Mouse (Mus musculus): ENCODE results near the gene Ddx41.

The Ddx41 gene

DNA sequence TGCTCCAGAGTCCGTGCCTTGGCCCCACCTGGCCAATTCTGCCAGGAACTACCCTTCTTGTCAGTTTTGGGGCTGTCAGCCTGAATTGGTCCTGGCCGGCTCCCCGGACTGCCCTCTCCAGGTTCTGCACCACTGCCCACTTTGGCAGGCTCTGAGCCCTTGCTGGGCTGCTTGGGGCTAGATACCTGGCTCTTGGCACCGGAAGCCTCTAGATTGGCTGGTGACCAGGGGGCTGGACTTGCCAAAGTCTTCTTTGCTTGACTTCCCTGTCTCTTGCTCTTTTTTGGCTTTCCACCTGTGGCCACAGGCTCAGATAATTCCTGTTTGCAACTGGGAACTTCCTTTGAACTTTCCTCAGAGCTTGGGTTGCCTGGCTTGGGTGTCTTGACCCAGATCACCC lies 6.4 kb upstream of the Ddx41 start:
- no peak for DNase-seq (ENCODE audit: low spot score in 2 of 2)

DNA sequence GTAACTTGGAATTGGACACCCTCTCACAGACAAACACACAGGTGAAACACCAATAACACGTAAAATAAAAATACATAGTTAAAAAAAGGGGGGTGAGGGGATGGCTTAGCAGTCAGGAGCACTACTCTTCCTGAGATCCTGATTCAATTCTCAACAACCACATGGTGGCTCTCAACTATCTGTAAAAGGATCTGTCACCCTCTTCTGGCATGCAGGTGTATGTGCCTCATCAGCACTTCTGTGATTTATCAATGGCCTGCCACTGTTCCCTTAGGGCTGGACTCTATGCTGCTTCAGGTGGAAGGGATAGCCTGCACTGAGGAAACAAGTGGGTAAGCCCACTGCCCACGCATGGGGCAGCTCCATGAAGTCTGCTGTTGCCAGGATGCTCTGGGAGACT lies 4.5 kb upstream of the Ddx41 start:
- no peak for DNase-seq (ENCODE audit: low spot score in 2 of 2)

DNA sequence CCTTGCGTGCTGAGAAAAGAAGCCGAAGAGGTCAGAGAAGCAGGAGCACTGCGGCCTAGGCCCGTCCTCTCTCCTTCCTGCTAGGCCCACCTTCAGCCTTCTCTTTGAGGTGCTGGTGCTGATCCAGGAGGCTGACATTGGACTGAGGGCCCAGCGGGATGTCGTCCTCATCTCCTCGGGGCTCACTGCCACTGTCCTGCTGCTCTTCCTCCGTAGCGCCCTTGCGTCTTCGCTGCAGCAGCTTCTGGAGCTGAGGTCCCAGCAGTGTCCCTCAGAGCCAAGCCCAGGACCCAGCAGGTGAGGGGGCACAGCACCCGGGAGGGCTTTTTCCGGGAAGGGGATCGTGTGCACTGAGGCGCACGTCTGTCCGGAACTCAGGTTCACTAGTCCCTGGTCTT lies 663 bp downstream of the Ddx41 start:
- no peak for DNase-seq (ENCODE audit: low spot score in 2 of 2)

DNA sequence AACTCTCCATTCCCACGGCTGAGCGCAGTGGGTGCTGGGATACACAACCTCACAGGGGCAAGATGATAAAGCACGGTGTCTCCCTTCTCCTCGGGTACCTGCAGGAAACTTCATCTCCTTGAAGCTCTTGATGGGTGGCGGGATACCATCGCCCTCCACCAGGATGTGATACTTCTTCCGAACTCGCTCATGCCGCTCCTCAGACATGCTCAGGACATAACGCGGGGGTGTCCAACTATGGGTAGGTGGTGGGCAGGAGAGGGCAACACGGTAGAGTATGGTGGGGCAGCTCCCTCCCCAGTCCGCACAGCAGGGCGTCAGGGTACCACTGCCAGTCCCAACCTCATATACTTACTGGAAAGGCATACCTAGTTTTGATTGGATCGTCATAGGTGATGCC lies 1.3 kb downstream of the Ddx41 start:
- no peak for DNase-seq (ENCODE audit: low spot score in 2 of 2)

DNA sequence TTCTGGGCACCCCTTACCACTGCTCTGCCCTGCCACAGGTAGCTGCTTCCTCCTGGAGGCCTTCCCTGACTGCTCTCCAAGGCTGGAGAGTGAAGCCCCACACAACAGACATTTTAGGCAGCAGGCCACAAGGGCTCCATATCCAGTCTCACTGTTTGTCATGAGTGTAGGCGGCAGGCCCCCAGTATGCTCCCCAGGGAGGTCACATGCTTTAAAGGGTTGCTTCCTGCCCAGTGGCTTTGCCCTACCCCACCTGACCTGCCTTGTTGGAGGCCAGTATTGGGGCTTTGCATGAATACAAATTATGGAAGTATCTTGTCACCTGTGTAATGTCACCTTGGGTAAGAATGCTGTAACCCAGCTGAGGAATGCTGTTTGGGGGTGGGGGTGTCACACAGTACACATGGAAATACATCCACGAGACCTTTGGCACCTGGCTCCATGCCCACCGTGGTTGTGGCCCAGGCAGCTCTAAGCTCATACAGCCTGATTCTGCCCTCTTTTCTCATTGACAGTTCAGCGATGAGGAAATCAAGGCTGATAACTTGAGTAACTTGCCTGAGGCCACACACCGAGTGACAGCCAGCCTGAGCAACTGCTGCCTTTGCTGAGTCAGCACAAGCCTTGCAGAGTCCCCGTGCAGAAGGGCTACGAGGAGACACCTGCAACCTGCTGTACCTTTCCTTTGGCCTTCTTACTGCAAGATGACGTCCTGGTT lies 7.1 kb downstream of the Ddx41 start, which contains the start of gene Dok3:
Gene Dok3 (minus strand): TSS at position 99 of the 718 bp plus-strand sequence.
- no peak for DNase-seq (ENCODE audit: low spot score in 2 of 2)

DNA sequence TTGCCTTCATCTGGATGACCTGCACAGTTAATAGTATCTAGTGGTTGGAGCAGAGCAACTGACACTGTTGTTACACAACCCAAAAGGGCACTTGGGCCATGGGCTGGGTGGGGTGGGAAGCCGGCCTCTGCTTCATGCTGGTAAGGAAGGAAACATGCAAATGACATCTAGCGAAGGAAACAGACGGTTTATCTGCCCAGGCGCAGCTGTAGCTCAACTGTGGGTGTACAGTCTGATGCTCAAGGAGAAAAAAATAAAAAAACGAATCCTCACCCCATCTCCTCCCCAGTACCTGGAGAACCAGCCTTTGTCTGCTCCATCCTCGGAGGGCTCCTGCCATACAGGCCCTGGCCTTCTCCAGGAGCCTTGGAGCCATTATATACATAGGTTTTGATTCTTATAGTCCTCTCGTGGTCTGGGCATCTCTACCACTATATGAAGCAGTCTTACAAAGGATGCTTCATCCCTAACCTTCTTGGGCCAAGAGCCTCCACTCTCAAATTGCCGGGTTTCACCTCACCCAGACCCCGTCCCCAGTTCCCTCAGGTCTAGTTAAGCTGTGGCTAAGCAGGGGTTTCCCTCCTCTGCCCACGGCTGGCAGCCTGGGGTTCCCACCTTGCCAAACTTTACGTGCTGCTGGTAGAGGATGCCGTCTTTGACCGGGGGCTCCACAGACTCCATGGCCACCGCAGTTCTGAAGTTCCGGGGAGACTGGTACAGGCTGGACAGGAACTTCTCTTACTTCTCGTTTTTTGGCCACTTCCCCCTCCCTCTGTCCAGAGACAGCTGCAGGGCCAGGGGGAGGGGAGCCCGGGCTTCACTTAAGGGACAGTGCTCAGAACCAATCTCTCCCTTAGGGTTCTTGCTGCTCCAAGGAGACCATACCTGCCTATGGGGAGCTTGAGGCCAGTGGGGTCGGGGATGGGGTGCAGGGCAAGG lies 8.4 kb downstream of the Ddx41 start:
- DNase-seq (ENCODE audit: low spot score in 2 of 2): no peak

DNA sequence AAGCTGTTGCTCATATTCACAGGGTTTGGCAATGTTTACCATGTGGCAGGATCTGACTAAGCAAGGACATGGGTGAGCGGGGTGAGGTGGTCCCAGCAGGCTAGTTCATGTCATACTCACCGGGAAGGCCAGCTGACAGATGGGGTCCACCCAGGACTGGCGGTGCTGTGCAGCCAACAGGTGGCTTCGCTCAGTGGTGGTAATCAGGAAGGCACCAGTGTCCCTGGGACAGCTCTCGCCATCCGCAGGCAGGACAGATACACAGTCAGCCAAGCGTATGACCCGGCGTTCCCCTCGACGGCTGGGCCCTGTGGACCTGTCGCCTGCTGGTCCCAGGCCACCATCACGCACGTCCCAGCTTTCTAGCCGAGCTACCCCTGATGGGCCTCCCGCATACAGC lies 9.2 kb downstream of the Ddx41 start:
- DNase-seq (ENCODE audit: low spot score in 2 of 2): no peak

DNA sequence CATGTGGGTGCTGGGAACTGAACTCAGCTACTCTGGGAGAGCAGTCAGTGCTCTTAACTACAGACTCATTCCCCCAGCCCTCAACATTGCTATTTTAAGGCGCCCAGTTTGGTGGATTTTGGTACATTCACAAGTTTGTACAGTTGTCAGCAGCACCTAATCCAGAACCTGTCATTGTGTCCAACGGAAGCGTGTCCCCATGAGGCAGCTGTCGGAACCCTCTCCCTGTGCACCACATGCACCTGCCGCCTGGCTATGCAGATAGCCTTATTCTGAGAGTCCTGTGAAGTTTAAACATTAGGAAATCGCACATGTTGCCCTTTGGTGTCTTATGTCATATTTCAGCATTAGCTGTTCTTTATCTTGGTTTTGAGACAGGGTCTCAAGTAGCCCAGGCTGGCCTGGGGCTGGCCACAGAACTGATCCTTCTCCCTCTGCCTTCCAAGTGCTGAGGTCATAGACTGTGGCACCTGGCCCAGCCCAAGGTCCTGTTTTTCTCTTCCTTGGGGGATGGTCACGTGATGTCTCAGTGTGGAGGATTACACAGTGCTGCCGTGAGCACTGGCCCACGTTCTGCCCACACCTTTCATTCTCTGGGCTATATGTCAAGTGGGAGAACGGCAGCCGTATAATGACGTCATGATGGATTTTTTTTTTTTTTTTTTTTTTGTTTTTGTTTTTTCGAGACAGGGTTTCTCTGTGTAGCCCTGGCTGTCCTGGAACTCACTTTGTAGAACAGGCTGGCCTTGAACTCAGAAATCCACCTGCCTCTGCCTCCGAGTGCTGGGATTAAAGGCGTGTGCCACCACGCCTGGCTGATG lies 10.5 kb downstream of the Ddx41 start:
- DNase-seq (ENCODE audit: low spot score in 2 of 2): no peak

DNA sequence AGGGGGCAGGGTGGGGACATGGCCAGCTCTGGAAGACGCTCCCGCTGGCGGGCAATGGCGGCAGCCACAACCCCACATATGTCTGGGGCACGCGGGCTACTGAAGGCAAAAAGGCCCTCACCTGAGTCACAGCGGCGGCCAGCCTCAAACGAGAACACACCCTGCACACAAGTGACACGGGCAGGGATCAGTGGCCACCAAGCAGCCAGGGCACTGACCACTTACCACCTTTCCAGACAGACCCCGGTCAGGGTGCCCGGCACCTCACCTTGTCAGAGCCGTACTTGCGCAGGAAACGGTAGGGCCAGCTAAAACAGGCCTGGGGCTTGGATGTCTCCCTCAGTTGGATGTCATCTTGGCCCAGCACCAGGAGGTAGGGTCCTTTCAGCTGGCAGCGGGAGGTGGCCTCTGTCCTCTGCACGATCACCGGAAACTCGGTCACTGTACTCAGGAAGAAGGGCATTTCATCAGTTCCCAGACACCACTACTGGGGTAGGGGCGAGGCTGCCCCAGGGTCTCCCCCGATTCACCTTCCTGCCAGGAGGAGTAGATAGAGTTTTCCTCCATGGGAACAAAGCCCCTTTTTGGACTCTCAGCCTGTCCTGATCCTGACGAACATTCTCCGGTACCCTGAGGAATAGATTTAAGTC lies 12.4 kb downstream of the Ddx41 start:
- no peak for DNase-seq (ENCODE audit: low spot score in 2 of 2)

DNA sequence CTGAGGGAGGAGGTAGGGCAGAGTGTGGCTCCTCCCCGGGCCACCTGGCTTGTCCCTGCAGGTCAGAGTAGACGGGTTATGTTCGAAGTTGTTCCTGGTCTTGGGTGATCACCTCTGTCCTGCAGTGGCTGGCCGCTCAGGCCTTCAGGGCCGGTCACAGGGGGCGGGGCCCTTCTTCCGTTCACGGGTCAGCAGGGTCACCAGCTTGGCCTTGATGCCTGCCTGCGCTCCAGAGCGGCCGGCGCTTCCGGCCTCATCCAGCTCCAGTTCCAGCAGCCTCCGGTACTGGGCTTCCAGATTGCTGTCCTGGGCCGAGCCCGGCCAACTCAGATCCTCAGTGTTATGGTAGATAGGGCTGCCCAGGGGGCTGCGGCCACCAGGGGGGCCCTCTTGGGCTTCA lies 13.2 kb downstream of the Ddx41 start:
- no peak for DNase-seq (ENCODE audit: low spot score in 2 of 2)

DNA sequence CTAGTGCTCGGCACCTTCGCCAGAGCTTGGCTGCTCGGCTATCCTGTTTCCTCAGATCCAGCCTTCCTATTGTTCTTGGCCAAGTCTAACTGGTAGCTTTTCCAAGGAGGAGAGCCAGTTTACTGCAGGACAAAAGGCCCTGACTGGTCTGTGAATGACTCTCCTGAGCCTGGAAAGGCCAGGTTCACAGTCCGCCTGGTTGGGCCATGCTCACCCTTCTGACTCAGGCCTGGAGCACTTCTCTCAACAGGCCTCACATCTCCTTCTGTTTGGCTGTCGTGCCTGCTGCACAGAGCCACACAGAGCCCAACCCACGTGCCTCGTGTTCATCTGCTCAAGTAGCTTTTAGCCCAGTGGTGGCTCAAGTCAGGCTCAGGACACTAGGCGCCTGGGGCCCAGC lies 13.7 kb downstream of the Ddx41 start:
- DNase-seq (ENCODE audit: low spot score in 2 of 2): no peak

DNA sequence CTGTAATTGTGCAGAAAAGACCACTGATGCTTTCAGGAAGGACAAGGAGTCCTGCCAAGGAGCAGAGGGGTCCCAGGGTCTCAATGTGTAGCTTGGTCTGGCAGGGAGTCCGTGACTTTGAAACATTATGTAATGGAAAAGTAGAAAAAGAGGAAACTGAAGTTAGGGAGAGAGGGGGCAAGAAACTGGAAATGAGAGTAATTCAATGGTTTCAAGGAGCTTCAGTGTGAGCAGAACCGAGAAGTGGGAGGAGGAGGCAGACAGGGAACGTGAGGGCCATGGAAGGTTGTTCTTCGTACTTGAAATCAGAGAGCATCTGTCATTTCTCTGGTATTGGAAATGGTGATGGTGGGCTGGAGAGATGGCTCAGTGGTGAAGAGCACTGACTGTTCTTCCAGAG lies 16.9 kb downstream of the Ddx41 start:
- no peak for DNase-seq (ENCODE audit: low spot score in 2 of 2)

DNA sequence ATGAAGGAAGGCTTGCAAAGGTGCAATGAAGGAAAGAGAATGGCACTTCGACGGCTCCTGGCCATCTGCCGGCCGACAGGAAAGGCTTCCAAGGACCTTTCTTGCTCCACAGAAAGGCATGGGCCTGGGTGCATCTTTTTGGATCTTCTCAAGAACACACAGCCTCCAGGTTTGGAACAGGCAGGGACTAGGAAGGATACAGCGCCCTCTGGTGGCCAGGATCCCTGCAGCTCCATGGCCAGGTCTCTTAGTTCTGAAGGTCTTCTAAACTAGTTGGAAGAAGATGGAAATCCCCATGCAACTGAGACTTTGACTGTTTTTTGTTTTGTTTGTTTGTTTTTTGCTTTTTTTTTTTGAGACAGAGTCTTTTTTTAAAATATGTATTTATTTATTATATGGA lies 19.5 kb downstream of the Ddx41 start:
- peak; percentile 69 to 89 for DNase-seq (ENCODE audit: low spot score in 2 of 2)

DNA sequence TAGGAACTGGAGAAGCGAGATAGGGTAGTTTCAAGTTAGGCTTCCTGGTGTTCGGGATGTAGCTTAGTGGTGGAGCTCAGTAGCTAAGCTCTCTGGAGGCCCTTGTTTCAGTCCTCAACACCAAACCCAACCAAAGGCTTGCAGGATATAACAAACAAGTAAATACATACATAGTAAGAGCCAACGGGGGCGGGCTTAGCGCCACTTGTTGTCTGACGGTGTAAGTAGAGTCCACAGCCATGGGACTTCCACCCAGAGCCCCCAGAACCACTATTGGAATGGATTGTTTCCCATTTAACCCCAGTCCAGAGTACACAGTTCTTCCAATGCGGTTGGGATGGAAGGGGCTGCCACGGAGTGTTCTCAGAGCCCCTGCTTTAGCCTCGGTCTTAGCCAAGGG lies 22.6 kb downstream of the Ddx41 start:
- DNase-seq (ENCODE audit: low spot score in 2 of 2): no peak

DNA sequence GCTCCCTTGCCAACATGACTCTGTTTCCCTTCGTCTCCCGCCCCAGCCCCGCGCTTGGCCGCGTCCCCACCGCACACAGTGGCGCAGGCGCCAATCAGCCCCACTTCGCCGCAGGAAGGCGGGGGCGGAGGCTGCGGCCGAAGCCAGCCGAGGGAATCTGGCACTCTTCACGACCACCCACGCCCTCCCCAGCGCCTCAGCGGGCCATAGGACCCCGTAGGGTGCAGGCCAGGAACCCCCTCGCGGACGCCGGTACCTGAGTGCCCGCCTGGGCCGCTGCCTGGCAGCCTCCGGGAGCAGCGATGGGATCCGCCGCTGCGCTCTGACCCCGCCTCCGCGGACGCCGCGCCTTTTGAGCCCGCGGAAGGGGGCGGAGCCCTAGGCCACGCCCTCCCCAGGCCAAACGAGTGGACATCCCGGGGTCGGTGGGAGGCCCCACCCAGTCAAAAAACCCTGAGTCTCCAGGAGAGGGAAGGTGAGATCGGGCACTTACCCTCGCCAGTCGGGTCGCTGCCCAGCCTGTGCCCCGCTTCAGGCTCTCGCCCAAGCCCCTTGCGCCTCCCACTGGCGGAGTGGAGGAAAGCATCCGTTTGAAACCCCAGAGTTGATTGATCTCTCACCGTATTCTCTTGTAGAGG lies 23.2 kb downstream of the Ddx41 start, which contains the start of gene Pdlim7:
Gene Pdlim7 (minus strand): TSS at position 566 of the 638 bp plus-strand sequence.
- DNase-seq (ENCODE audit: low spot score in 2 of 2): peak; percentile 73 to 77

DNA sequence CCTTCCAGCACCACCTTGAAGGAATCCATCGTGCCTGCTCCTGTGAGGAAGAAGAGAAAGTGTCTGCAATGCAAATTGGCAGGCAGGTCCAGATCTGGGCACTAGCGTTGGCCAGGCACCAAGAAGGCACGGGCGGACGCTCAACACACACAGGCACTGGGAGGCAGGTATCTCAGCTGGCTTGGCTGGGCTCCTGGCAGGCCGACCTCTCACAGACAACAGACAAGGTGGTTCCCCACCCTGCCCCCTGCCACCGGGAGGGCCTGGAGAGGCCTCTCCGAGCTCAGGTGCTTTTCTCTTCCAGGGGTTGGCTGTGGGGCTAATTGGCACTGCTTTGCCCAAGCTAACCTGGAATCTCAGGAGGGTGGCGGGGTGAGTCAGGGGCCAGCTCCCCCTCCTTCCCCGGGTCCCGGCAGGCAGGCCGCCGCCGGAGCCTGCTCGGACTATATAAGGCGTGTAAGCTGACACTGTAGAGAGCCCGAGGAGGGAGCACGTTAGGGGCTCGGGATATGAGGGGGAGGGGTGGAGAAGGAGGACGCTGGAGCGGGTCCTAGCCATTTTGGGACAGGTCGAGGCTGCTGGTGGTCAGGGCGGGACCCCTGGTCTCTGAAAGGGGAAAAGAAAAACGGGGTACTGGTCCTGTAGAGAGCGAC lies 24.0 kb downstream of the Ddx41 start:
- no peak for DNase-seq (ENCODE audit: low spot score in 2 of 2)

DNA sequence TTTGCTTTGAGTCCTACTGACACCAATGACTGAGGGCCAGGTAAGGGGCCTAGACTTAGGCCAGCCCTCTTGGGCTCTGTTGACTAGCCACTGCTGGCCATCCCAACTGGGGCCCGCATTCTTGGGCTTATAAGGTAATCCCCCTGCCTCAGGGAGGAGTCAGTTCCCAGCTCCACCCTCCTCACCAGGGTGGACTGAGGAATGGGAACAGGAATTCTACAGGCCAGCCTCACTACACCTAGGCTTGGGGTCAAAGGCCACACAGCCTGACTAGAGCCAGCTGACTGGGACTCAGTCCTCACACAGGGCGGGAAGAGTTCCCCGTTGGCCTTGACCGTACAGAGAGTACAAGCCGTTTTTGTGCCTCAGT lies 25.0 kb downstream of the Ddx41 start:
- DNase-seq (ENCODE audit: low spot score in 2 of 2): no peak

DNA sequence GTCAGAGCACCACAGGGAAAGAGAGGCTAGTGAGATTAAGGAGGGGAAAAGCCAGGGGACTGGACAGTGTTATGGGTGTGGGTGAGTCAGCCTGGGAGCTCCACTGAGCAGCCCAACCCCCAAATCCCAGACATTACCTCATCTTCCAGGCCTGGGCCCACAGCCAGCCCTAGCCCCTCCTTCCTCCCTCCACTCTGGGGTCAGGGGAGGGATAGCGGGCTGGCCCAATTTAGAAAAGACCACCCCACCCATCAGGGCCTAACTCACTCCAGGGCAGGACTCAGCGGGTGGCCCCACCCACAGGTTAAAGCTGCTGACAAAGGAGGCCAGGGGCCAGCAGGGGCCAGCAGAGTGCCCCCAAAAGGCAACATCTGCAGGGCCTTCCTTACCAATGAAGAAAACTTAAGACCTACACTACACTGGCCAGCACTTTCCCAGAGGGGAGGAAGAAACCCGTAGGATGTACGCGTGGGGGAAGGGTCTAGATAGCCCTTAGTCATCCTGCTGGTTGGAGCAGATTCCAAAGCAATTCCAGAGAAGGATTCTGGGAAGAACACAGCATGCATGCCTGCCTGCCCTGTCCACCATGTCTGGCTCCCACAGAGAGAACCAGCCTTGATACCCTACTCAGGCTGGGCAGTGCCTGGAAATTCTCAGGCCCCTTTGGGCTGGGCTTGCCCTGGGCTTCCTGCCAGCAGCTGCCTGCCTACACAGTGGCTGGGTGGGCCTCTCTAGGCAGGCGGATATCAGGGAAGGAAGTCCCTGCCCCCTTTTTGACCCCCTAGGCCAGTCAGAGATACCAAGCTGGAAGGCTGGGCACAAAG lies 25.6 kb downstream of the Ddx41 start:
- DNase-seq (ENCODE audit: low spot score in 2 of 2): no peak

DNA sequence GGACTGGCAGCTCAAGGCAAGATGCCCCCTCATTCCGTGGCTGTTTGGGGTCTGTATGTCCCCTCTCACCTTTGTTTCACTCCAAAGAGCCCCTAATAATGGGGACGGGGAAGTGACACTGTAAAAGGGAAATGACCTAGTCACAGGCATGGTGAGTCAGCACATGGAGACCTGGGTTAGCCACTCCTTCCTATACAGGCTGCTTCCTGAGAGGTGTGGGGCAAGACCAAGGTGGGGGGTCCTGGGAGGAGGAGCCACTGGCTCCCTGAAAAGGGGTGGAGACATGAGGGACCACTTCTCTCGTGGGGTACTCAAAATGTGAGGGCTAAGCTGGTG lies 26.2 kb downstream of the Ddx41 start:
- DNase-seq (ENCODE audit: low spot score in 2 of 2): no peak

DNA sequence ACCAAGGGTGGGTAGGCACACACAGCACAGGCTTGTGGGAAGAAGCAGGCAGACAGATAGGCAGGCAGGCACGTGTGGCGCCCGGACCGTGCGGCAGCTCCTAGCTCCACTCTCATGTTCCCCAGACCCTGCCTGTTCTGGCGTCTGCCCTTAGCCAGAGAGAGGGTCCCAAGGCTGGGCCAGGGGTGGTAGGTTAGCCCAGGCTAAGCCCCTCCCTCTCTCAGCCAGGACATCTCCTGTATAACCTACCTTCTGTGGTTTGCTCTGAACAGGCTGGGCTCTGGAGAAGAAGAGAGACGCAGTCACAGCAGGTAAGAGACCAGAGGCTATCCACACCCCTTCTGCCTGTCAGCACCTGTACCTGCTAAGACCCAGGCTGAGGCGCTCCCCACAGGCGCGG lies 27.9 kb downstream of the Ddx41 start:
- DNase-seq (ENCODE audit: low spot score in 2 of 2): no peak

Data from frontal cortex, postnatal 14 days (tissue).